Mouse (Mus musculus): ENCODE data around the gene Als2cr12.

DNA sequence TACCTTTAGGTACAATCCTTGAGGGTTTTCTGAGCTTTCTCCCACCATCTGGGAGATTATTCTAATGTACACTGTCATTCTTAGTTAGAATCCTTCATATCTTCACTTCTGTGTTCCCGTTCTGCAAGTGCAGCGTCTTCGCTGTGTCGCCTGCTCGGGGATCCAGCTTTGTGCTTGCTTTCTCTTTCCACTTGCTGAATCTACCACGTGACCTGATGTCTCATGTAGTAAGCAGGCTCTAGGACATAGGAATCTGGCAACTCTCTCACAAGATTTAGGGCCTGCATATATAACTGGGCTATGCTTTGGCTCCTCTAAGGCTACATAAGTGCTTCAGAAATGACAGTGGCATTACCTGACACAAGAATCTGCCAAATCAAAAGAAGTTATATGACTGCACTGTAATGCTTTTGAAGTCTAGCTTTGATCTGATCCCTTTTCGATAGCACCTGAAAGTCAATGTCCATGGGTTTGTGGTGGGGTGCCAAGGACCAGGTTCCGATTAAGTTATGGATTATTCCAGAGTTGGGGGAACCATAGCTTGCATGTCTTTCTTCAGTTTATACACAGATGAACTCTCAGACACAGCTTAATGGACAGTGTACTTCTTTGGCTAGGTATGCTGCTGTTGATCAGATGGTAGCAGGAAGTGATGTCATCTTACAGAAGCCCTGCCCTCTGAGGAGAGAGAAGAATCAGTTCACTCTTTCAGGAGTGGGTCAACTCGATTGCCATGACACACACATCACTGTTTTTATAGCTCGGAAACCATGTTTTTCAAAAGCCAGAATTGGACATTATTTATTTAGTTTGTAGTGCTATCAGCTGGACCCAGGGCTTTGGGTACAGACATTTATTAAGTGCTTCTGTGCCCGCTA lies 38.5 kb upstream of the Als2cr12 start:
- TF ChIP-seq POLR2A (IDR thresholded peaks at IDR 0.05; ENCODE audit: borderline replicate concordance, control insufficient read depth, low read depth, low read length) (no peak), CTCF (IDR thresholded peaks at IDR 0.05; ENCODE audit: control insufficient read depth, insufficient read depth, low read length) (no peak)
